Mouse (Mus musculus) common myeloid progenitor, adult 5-6 weeks (primary cell): ENCODE measurements around the gene Chpf2. TPM values are rescaled to one million over a fixed set of nuclear protein-coding genes. Genes with fewer than 3 reads are reported as not detected.

Source experiments
- ATAC-seq: replicated peaks from 2 replicates; pipeline ENCODE4 v1.8.0; 2016; ENCODE audit warnings: low read depth, mild to moderate bottlenecking, moderate TSS enrichment, inconsistent platforms; ENCODE audit not compliant: poor library complexity, severe bottlenecking
- total RNA-seq: library from RNA; stranded (forward); fragments of 200-1000, 187-1606 nt; gene quantifications from 2 replicates; pipeline ENCODE4 v1.2.3, GENCODE M21; 2017

The Chpf2 gene
- total RNA-seq, 1 experiment from 2014 or later = 12.3 TPM

DNA sequence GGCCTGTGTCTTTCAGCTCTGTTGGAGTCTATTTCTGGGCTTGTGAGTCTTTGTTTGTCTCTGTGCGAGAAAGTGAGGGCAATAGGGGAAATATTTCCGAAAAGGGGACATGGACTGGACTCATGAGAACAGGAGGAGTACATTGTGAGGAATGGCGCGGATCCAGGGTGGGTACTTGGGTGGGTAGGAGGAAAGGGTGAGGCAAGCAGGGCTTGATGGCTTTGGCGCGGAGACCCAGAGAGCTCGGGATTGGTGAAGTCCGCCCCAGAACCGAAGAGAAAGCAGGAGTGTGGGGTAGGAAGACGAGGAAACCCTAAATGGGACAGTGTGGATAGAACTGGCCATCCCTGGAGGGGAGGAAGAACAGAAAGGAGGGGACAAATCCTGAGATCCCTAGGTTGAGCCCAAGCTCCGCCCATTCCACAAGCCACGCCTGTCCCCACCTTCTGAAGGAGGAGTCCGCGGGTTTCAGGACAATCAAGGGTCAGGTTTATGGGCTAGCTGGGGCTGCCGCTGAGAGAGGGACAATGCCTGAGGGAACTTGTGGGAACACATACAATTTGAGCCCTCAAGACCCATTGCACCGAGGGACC, 16.3 kb downstream of the Chpf2 start:
- peak; percentile 17; the same call in 1 of the 2 replicates for ATAC-seq

- no peak for ATAC-seq
Measured at GRCm38 (mm10) chr5:24603431-24604010, 17.0 kb downstream of the Chpf2 start.

- peak; percentile 13; the same call in 1 of the 2 replicates for ATAC-seq
Measured at GRCm38 (mm10) chr5:24604080-24604655, 17.6 kb downstream of the Chpf2 start.

GRCm38 (mm10) chr5:24604656-24605100, 18.1 kb downstream of the Chpf2 start:
- 0 out of 2 replicates have a peak, but pooled peaks have one; percentile 17 for ATAC-seq

- no peak for ATAC-seq
Measured at GRCm38 (mm10) chr5:24605321-24605979, 18.9 kb downstream of the Chpf2 start.

DNA sequence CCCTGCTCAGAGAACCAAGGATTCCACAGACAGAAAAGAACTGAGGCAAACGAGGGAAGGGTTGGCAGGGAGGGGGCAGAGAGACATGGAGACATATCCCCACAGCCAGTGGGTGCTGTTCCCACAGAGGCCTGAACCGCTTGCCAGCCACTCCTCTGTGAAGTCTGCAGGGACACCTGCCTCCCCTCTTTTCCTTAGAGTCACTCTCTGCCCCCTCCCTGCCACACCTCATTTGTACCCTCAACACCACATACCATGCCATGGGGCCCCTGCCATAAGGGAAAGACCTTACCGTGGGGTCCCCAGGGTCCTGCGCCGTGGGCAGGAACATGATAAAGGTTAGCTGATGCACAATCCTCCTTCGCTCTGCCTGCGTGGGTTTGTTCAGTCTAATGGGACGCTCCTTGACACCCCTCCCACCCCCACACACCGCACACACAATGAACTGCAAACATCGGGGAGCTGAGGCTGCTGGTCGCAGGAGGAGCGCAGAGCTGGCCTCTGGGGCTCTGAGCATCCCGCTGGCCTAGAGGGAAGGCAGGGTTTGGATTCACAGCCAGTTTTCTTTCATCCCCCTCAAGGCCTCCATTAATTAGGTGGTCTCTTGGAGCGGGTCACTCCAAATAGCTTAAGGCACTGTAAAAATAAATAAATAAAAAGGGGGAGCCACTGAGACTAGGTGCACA, 19.6 kb downstream of the Chpf2 start:
- no peak for ATAC-seq

- ATAC-seq = no peak
Measured at GRCm38 (mm10) chr5:24609388-24609787, 22.8 kb downstream of the Chpf2 start.

DNA sequence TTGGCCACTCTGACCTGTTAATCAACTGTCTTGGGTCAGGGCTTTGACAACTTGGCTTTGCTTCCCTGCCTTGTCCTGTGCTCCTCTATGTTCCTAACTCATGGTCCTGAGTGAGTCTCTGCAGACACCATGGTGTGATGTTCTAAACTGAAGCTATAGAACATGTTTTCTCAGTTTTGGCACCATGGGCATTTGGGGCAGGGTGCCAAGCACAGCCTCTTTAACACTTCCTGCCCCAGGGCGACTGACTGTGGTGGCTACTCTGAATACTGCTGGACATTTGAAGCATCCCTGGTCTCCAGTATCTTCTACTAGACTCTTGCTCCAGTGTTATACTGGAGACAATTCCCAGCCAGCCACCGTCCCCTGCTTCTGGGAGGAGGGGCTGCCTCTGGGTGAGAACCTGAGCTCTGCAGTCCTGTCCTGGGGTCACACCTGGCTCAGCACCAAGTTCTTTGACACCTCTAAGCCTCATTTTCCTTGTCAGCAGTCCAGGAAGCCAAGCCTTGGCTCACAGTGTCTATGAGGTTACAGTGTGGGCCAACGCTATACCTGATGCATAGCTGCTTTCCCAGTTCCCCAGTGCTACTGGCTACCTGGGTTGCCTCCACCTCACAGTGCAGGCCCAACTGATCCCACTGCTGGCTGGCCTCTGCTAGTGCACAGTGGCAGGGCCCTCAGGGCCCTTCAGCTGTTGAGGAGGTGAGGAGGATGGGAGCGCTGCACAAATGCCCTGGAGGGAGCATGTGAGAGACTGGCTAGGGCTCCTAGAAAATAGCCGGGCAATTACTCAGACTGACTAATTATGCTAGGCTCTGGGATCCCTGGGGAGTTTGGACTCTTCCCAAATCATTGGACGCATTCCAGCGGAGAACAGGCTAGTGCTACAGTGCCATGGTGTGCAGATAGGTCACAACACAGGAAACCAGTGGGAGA, 25.1 kb downstream of the Chpf2 start:
- no peak for ATAC-seq

DNA sequence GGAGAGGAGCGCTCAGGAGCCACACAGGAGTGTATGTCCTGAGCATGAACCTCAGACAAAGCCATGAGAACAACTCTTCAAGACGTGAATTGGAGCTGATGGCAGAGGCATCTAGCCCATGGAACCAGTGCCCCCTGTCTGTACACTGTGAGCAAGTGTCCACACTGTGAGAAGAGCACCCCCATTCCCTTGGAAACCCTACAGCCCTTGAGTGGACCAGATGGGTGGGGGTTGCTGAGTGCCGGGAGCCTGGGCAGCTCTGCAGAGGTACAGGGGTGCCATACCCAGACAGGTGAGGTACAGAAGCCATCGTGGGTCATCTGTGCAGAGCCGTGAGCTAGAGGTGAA, 25.7 kb downstream of the Chpf2 start:
- no peak for ATAC-seq

DNA sequence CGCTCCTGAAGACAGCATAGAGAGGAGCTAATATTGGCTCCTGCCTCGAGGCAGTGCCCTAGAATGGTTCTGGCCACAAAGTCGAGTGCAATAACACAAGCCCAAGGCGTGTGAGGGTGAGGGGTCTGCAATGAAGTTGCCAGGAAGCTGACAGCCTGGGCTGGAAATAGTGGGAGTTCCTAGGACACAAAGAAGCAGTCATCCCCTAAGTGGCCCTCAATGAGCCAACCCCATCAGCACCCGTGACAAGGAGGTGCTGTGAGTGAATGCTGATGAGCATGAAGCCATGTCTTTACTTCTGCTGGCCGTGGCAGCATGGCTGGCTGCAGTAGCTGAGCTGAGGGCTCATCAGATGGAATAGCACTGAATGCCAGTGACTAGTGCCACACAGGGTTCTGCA, 28.6 kb downstream of the Chpf2 start:
- ATAC-seq = no peak

DNA sequence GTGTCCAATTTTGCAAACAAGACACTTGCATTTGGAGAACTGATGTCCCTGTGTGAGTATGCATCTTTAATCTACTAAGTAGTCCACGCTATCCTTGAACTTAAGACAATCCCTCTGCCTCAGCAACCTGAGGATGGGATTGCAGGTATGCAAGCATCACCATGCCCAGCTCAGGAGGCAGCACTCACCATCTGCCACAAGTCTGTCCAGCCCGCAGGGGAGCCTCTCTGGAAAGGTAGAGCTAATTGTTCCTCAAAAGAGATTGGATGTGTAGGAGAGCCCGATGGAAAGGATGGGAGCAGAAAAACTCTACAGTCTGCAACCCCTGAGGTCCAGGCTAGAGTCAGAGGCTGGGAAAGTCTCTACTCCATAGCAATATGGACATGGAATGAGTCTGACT, 32.4 kb downstream of the Chpf2 start:
- ATAC-seq = no peak

DNA sequence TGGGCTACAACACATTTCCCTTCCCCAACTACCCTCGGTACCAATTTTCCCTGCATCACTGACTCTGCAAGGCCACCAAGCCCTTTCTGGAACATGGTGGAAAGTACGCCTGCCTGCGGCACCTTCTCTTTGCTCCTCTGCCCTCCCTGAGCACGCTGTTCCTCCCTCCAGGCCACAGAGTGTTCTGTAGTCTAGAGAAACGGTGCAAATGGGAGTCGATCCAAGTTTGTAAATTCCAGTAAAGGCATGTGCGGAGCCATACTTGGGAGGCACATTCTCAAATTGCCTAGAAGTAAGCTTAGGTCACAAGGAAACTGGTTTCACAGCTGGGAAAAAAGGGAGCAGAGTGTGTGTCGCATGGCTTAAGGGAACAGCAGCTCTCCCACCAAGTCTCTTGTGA, 33.6 kb downstream of the Chpf2 start:
- no peak for ATAC-seq

DNA sequence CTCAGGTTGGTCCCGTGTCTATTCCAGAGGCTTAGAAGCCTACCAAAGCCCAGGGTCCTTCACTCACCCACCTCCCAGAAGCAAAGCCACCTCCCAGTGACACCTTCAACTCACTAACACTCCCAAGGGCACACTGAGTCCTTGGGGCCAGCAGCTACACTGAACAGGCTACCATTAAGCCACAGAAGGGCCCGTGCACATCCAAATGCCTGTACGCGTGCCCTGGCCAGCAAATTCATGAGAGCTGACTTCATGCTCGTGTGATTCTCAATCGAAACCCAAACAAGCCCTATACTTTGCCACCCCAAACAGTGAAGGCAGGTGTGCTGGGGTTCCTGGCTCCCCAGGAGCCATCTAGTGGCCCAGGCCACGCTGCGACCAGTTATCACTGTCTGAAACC, 34.1 kb downstream of the Chpf2 start:
- no peak for ATAC-seq

DNA sequence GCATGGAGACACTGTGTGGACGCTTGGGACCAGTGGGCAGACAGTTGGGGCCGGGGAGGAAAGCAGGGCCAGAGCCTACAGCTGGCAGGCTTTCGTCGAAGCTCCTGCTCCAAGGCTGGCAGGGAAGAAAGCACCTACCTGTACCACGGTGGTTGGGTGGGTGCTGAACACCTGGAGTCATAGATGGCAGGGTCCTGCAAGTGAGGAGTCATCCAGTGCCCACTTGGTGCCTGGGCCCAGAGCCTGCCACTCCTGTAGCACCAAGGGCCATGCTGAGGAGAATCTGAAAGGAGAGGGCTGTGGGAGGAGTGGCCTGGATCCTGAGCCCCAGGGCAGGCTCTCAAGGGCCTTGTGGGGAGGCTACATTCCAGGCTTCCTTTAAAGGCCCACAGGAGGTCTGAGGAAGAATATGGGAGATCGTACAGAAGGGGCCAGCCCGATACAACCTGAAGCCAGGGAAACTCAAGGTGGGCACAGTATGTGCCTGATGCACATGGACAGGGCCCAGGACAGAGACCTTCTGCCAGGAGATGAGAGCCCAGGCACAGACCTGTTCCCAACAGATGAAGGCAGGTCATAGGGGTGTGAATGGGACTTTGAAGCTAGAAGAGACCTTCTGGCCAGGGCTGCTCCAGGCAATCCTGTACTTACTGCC, 36.0 kb downstream of the Chpf2 start:
- ATAC-seq = no peak

DNA sequence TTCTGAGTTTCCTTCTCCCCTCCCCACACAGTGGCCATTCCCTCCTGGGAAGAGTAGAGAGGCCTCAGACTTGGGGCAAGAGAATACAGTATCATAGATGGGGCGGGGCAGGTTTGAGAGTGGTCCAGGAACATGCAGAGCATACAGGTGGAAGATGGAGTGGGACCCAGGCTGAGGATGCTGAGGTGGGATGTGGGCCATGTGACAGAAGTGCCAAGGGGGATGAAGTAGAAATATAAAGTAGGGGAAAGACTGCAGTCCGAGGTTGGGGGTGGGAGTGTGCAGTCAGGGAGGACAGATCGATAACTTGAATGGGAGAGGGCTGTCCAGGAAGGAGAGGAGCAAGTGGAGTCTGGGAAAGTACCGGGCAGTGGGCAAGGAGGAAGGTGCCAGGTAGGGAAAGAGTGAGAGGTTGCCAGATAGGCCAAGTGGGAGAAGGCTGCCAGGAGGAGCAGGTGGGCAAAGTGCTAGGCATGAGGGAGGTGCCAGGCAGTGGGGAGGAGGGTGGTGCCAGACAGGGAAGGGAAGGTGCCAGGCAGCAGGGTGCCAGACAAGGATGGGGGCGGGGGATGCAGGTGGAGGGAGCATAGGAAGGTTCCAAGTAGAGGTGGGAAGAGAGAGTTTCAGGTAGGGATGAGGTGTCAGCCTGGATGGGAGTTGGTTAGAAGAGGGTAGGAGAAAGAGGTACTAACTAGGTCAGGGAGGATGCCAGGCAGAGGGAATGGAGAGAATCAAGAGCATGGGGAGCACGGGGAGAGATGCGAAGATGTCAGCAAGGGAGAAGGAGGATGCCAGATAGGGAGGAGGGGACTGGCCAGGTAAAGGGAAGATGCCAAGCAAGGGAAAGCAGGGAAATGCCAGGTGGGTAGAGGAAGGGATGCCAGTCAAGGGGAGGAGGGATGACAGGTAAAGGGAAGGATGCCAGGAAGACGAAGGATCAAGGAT, 36.8 kb downstream of the Chpf2 start:
- no peak for ATAC-seq

DNA sequence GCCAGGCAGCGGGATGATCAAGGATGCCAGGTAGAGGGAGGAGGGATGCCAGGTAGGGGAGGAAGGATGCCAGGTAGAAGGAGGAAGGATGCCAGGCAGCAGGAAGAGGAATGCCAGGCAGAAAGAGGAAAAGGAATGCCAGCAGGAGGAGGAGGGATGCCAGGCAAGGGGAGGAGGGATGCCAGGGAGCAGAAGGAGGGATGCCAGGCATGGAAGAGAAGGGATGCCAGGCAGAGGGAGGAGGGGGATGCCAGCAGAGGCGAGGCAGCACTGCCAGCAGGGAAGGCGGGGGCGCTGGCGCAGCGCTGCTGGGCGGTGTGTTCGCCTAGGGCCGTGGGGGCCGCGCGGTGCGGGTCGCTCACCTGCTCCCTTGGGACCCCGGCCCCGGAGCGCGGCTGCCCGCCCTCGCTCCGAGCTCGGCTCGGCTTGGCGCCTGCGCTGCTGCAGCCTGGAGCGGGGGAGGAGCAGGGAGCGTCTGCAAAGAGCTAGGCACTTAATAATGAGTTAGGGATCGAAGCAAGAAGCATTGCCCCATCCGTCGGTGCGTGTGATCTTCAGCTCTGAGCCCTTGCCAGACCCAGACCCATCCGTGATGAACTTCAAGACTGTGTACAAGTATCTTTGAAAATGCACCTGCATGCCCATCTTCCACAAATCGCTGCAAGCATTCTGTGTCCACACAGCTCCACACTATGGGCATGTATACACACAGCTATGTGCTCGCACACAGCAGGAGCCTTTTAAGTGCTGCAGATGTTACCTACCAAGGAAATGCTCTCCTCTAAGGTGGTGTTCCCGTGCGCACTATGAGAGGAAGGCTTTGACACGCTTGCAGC, 37.7 kb downstream of the Chpf2 start, which contains the start of gene Smarcd3:
Smarcd3 (minus strand) TSS at position 426 of the 836 bp plus-strand sequence.
- no peak; the same call in 1 of the 2 replicates for ATAC-seq

DNA sequence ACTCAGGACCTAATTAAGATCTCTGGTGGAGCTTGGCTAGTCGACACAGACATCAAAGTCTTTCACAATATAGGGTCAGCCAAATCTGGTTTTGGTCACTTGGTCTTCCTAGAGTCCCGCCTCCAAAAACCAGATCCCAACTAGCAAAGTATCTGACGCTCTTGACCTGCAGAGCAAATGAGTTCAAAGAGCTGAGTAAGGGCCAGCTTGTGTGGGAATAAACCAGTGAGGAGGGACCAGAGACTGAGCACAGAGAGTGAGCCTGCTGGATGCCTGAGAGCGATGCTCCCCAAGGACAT, 38.2 kb downstream of the Chpf2 start:
- no peak for ATAC-seq
